Mouse (Mus musculus) kidney, adult 2 months (tissue): ENCODE data around the gene Nktr.

Experiments
- CTCF ChIP-seq: fragments of 200-500 bp; conservative IDR thresholded peaks from 2 replicates; pipeline ENCODE4 v1.5.1; 2011; ENCODE audit warnings: low read depth, mild to moderate bottlenecking, control low read depth, low read length, moderate library complexity, mixed read lengths; ENCODE audit not compliant: insufficient read depth, insufficient read length
- POLR2A ChIP-seq: fragments of 200-500 bp; IDR thresholded peaks from one replicate; pipeline ENCODE4 v1.6.1; 2011; ENCODE audit warnings: low read depth, low read length, control low read depth

DNA sequence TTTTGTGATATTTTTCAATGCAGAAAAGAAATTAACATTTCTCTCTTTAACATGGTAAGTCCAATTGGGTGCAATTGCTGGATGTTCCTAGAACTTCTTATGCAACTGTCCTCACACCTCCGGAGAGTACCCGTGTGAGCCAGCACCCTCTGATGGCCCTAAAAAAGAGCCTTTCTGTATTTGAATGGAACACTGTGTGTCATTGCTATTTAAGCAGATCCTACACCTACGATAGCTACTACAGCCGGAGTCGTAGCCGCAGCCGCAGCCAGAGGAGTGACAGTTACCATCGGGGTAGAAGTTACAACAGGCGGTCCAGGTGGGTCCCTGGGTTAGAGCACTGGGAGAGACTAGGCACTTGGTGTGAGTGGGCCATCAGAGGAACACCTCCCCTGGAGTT is 33.8 kb downstream of the Nktr start:
- no peak for TF ChIP-seq POLR2A
- no peak for TF ChIP-seq CTCF
